Mouse (Mus musculus) embryonic fibroblast, embryonic 13.5 days (primary cell): ENCODE results near the gene Tns1.

ENCODE experiments used
- CTCF ChIP-seq: IDR thresholded peaks from 2 replicates; pipeline ENCODE4 v1.5.1; 2011; ENCODE audit warnings: mild to moderate bottlenecking, control low read depth, low read length, moderate library complexity, borderline replicate concordance; ENCODE audit not compliant: insufficient read depth
- POLR2A ChIP-seq: IDR thresholded peaks from 2 replicates; pipeline ENCODE4 v1.6.1; 2011; ENCODE audit warnings: low read depth, mild to moderate bottlenecking, control low read depth, low read length, moderate library complexity

DNA sequence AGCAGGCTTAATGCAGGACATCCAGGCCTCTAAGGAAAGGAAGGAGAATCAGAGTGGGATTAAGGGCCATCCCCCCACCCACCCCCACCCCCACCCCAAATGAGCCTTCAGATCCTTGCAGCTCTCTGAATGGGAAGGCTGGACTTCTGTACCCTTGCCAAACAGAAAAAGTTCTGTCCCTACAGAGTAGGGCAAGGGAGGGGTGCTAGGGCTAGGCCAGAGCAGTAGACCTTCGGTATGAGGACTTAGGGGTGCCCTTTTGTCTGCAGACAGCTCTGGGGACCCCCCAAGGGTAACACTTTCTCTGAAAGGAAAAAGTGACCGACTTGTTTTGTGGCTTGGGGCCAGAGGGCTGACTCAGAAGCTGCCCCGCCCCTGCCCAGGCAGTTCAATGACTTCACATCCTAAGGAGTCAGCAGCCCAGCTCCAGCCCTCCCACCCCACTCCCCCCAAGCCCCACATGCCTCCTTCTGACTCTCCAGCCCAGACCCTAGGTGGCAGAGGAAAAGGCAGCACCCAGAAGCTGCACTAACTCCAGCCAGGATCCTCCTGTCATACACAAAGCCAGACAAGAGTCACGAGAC is 168.9 kb downstream of the Tns1 start:
- no peak for TF ChIP-seq CTCF
- TF ChIP-seq POLR2A = no peak
